Mouse (Mus musculus) liver, embryonic 16.5 days (tissue): Measurements from ENCODE around the gene Hes7. TPM values are rescaled to one million over a fixed set of nuclear protein-coding genes. Genes with fewer than 3 reads are reported as not detected.

ENCODE experiments used
- ATAC-seq: fragments of 200-750 bp; cut with Nextera tagmentation; 2 replicates; pipeline ENCODE4 v1.8.0; 2017; ENCODE audit warnings: low read depth, mild to moderate bottlenecking, moderate number of reproducible peaks, moderate library complexity
- H3K27ac ChIP-seq: fragments of 300-500 bp; sonication (generic); 2 replicates; pipeline ENCODE4 v1.5.1; 2014; ENCODE audit warnings: mild to moderate bottlenecking, low read length
- H3K27me3 ChIP-seq: fragments of 300-500 bp; sonication (generic); 2 replicates; pipeline ENCODE4 v1.6.1; 2014; ENCODE audit warnings: low read depth, low read length, mixed read lengths; ENCODE audit not compliant: control insufficient read depth, insufficient read depth
- H3K36me3 ChIP-seq: fragments of 300-500 bp; sonication (generic); 2 replicates; pipeline ENCODE4 v1.6.1; 2014; ENCODE audit warnings: mild to moderate bottlenecking; ENCODE audit not compliant: control insufficient read depth, insufficient read depth
- H3K4me1 ChIP-seq: fragments of 300-500 bp; sonication (generic); 2 replicates; pipeline ENCODE4 v1.6.1; 2014; ENCODE audit warnings: low read depth, low read length, mixed read lengths; ENCODE audit not compliant: control insufficient read depth
- H3K4me2 ChIP-seq: fragments of 300-500 bp; sonication (generic); 2 replicates; pipeline ENCODE4 v1.6.1; 2014; ENCODE audit warnings: low read depth, low read length, mixed read lengths
- H3K4me3 ChIP-seq: fragments of 300-500 bp; sonication (generic); 2 replicates; pipeline ENCODE4 v1.5.1; 2014; ENCODE audit warnings: low read depth, mild to moderate bottlenecking, low read length
- H3K9ac ChIP-seq: fragments of 300-500 bp; sonication (generic); 2 replicates; pipeline ENCODE4 v1.6.1; 2014; ENCODE audit warnings: low read depth, low read length
- H3K9me3 ChIP-seq: fragments of 300-500 bp; sonication (generic); replicated peaks from 2 replicates; pipeline ENCODE4 v1.6.1; 2016; ENCODE audit warnings: low read length; ENCODE audit not compliant: control insufficient read depth
- WGBS: fragments of 180-500 bp; shearing (Covaris S2); extraction: QIAGEN DNeasy Blood & Tissue Kit; methylation state at CpG from one replicate; pipeline ENCODE4 v1.1.7; 2014; ENCODE audit not compliant: insufficient replicate concordance; 5-methylcytosine and 5-hydroxymethylcytosine counted together
- polyA plus RNA-seq: library from polyadenylated mRNA; unstranded; fragments of >200 nt; fragmentation: Nextera tagmentation; extraction: Ambion mirVana; gene quantifications from 2 replicates; pipeline ENCODE4 v1.2.1, GENCODE M21; 2015

Gene Hes7
- polyA plus RNA-seq, 1 experiment from 2014 or later = 0.07 TPM

DNA sequence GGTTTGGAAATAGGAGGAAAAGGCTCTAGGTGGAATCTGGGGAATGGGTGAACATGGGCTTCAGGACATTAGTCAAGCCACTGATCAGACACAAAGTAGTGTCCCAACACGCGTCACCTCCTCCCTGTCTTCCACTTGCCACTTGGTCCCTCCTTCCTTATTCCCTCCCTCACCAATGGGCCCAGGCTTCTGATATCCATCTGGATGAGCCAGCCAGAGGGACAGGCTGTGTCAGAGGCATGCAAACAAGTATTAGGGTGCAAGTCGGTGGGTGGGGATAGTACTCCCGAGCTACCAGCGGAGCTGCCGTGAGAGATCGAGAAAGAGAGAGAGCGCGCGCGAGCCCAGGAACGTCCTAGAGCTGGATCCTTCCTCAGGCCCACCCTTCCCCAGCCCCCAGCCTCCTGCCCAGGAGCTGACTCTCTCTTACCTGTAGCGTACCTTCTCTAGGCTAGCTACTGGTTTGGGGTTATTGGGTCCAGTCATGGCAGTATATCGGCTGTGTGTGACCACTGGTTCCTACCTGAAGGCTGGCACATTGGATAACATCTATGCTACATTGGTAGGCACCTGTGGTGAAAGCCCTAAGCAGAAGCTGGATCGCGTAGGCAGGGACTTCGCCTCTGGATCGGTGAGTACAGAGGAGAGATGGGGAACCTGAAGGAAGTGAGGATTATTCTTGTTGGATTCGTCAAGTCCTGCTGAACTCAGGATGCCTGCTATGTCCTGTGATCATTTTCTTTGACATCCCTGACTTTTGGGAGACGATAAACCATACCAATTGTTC, 5.9 kb downstream of the Hes7 start:
- Histone ChIP-seq H3K4me1 (peaks cover 34% of the 10 kb centered on the region), H3K4me2 (peak overlapping the region; percentile 90), H3K36me3 (no peaks in the 10 kb centered on the region), H3K4me3 (peak overlapping the region; percentile 74), H3K9me3 (no peaks in the 10 kb centered on the region), H3K9ac (peak overlapping the region; percentile 66), H3K27me3 (peaks cover 20% of the 10 kb centered on the region), H3K27ac (no peak overlapping the region)
- WGBS = 14% methylated on average over 19 of the region's 20 CpGs
- ATAC-seq = no peak

DNA sequence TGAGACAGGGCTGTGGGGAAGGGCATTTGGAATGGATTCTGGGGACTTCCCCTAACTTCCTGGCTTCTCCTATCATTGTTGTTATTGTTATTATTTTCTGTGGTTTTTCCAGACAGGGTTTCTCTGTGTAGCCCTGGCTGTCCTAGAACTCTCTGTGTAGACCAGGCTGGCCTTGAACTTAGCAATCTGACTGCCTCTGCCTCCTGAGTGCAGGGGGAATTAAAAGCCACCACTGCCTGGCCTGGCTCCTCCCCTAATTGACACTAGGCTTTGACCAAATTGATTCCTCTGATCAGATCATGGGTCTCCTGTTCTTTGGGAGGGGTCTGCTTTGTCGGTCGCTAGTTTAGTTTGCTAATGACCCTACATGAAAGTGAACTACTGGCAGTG, 6.5 kb downstream of the Hes7 start:
- Histone ChIP-seq H3K27me3 (peaks cover 14% of the 10 kb centered on the region), H3K36me3 (no peaks in the 10 kb centered on the region), H3K27ac (no peak overlapping the region), H3K9ac (no peak overlapping the region), H3K4me3 (no peak overlapping the region), H3K4me1 (peaks cover 29% of the 10 kb centered on the region), H3K4me2 (peak overlapping the region; percentile 90), H3K9me3 (no peaks in the 10 kb centered on the region)
- no peak for ATAC-seq
- WGBS = 61% methylated on average over 2 of the region's 2 CpGs

DNA sequence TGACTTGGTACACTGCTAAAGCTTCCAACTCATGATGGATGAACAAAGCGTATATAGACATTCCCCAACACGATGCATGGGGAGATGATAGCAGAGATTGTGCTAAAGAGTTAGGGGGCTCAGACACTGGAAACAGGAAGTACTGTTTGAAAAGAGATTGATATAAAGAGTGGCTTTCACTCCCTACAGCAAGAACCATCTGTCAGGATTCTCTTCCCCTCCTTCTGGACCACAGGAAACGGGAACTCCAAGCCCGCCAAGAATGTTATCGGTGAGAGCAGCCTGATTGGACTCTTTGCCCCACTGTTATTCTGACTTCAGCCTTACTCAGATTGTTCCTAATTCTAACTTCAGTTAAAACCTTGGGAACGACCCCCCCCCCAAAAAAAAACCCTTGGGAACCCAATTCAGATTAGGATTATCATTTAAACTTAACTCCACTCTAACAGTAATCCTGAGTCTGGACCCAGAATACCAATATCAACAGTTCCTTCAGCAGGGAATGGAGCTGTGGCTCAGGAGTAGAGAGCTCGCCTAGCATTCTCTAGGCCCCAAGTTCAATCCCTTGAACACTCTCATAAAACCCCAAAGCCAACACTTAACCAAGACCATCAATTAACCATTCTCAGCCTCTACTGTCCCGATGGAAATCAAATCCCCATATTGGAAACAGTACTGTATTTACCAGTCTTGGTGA, 8.4 kb downstream of the Hes7 start:
- no peaks in the 10 kb centered on the region for H3K36me3 ChIP-seq
- ATAC-seq = no peak
- H3K4me3 ChIP-seq = no peak overlapping the region
- no peak overlapping the region for H3K4me2 ChIP-seq
- no peaks in the 10 kb centered on the region for H3K9me3 ChIP-seq
- H3K27me3 ChIP-seq = no peaks in the 10 kb centered on the region; the same call in none of the 2 replicates
- WGBS = 37% methylated on average over 8 of the region's 8 CpGs
- H3K9ac ChIP-seq = no peak overlapping the region
- no peak overlapping the region for H3K27ac ChIP-seq
- H3K4me1 ChIP-seq = peaks cover 14% of the 10 kb centered on the region

DNA sequence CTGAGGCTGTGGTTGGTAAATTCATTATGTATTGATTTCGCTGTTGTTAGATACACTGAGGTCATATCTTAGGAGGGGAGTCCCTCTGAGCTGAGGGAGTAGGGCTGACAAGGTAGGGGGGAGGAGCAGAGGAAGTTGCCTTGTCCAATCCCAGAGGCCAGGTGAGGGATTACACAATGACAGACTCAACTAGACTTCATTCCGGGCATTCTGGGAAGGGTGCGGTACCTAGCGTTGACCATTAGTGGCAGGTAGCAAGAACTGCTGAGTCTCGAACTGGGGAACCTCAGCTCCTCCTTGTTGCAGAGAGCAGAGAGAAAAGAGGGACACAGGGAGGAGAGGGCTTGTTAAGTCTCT, 13.3 kb downstream of the Hes7 start:
- Histone ChIP-seq H3K27ac (no peak overlapping the region), H3K27me3 (no peaks in the 10 kb centered on the region; the same call in none of the 2 replicates), H3K36me3 (no peaks in the 10 kb centered on the region), H3K4me2 (peak overlapping the region; percentile 68), H3K9me3 (no peaks in the 10 kb centered on the region), H3K9ac (no peak overlapping the region), H3K4me1 (peaks cover 8% of the 10 kb centered on the region), H3K4me3 (peak overlapping the region; percentile 48)
- ATAC-seq = peak; percentile 30; the same call in 1 of the 2 replicates
- 38% methylated on average over 5 of the region's 5 CpGs for WGBS

DNA sequence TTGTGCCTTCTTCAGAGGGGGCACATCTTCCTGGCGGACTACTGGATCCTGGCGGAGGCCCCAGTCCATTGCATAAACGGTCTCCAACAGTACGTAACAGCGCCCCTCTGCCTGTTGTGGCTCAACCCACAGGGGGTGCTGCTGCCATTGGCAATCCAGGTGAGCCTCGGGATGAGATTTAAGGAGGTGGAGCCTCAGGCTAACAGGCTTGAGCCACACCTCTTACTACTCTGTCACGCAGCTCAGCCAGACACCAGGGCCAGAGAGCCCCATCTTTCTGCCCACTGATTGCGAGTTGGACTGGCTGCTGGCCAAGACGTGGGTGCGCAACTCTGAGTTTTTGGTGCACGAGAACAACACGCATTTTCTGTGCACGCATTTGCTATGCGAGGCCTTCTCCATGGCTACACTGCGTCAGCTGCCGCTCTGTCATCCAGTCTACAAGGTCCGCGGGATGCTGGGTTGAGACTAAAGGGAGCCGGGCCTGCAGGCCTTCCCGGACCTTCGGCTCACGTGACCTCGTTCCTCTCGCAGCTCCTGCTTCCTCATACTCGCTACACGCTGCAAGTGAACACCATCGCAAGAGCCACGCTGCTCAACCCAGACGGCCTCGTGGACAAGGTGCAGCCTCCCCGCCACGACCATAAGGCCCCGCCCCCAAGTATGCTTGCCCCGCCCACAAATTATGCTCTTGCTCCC, 13.9 kb downstream of the Hes7 start:
- WGBS = 4% methylated on average over 34 of the region's 34 CpGs
- peaks cover 8% of the 10 kb centered on the region for H3K4me1 ChIP-seq
- H3K9me3 ChIP-seq = no peaks in the 10 kb centered on the region
- ATAC-seq = peak; percentile 55
- peak overlapping the region; percentile 48 for H3K4me3 ChIP-seq
- H3K4me2 ChIP-seq = peak overlapping the region; percentile 68
- no peak overlapping the region; the same call in 1 of the 2 replicates for H3K9ac ChIP-seq
- no peak overlapping the region for H3K27ac ChIP-seq
- H3K27me3 ChIP-seq = no peaks in the 10 kb centered on the region; the same call in 1 of the 2 replicates
- no peaks in the 10 kb centered on the region for H3K36me3 ChIP-seq

DNA sequence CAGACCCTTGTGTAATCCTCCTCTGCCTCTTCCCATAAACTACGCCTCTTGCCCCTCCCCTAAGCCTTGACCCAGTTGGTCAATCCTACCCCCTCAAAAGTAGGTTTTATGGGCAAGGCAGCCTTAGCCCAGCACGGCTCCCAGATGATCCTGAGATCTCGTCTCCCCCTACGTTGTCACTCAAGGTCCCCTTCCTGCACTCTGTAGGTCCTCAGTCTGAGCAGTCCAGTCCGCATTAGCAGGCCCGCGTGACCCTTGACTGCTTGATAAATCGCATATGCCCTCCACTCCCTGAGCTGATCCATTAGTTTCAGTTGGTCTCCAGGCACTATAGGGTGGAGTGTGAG, 14.4 kb downstream of the Hes7 start:
- peak; percentile 11; the same call in 1 of the 2 replicates for ATAC-seq
- Histone ChIP-seq H3K4me3 (peak overlapping the region; percentile 48), H3K4me1 (peaks cover 8% of the 10 kb centered on the region), H3K9me3 (no peaks in the 10 kb centered on the region), H3K27ac (no peak overlapping the region), H3K27me3 (no peaks in the 10 kb centered on the region; the same call in 1 of the 2 replicates), H3K9ac (no peak overlapping the region; the same call in 1 of the 2 replicates), H3K36me3 (no peaks in the 10 kb centered on the region), H3K4me2 (peak overlapping the region; percentile 68)
- WGBS = 44% methylated on average over 8 of the region's 8 CpGs

DNA sequence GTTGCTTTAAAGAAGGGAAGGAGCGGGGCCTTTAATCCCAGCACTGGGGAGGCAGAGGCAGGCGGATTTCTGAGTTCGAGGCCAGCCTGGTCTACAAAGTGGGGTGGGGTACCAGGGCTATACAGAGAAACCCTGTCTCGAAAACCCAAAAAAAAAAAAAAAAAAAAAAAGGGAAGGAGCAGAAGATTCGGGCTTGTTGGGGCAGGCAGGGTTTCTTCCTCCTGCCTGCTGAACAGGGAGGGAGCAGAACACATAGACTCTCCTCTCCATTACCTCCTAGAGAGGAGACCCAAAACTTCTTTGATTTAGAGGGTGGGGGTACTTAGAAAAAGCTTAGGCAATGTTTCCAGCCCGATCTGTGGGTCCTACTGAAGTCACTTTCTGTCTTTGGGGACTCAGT, 15.2 kb downstream of the Hes7 start:
- Histone ChIP-seq H3K9ac (no peak overlapping the region), H3K27me3 (no peaks in the 10 kb centered on the region; the same call in 1 of the 2 replicates), H3K27ac (no peak overlapping the region), H3K4me3 (no peak overlapping the region), H3K36me3 (no peaks in the 10 kb centered on the region), H3K9me3 (no peaks in the 10 kb centered on the region), H3K4me1 (peaks cover 8% of the 10 kb centered on the region), H3K4me2 (no peak overlapping the region)
- 62% methylated on average over 6 of the region's 6 CpGs for WGBS
- no peak for ATAC-seq

DNA sequence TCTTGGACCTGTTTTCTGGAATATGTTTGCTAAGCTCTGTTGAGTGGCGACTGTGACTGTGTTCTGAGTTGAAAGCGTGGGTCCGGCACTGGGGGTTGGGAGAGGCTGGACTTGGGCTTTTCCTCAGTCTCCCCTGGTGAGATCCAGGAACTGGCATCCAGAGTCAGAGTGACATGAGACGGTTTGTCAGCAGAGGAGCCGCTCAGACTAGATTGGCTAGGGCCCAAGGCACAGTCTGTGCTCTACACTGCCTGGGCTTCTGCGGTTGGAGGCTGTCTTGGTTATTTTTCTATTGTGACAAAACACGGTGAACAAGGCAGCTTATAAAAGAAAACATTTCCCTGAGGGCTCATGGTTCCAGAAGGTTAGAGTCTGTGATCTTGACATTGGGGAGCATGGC, 27.3 kb downstream of the Hes7 start:
- Histone ChIP-seq H3K27ac (no peak overlapping the region), H3K9ac (no peak overlapping the region), H3K27me3 (0 out of 2 replicates have a peak, but pooled peaks cover 2% of the 10 kb centered on the region), H3K36me3 (no peaks in the 10 kb centered on the region), H3K4me2 (no peak overlapping the region), H3K4me1 (no peaks in the 10 kb centered on the region), H3K9me3 (no peaks in the 10 kb centered on the region), H3K4me3 (no peak overlapping the region)
- WGBS = 57% methylated on average over 7 of the region's 7 CpGs
- no peak for ATAC-seq
